Mouse (Mus musculus) liver, postnatal 0 days (tissue): ENCODE data around the gene Mypn.

Experiments
- CTCF ChIP-seq: sonication (generic); IDR thresholded peaks from 2 replicates; pipeline ENCODE4 v1.5.1; 2016; ENCODE audit warnings: antibody characterized with exemption, low read depth
- EP300 ChIP-seq: IDR thresholded peaks from 2 replicates; pipeline ENCODE4 v1.6.1; 2016; ENCODE audit warnings: antibody characterized with exemption, low read depth, mild to moderate bottlenecking

DNA sequence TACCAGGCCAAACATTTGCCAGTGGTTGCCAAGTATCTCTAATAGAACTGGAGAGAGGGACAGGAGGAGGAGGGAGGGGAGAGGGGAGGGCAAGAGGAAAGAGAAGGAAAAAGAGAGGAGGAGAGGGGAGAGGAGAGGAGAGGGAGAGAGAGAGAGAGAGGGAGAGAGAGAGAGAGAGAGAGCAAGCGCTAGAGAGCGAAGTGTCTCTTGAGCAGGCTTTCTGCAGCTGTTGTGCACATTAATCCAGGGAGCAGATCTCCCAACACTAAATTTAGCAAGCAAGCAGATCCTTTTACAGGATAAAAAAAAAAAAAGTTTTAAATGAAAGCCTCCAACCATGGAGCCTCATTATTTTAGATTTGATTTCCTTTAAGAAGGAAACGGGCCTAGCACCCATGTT is 750 bp downstream of the Mypn start:
- TF ChIP-seq CTCF (no peak), EP300 (no peak)
